Mouse (Mus musculus) erythroblast, embryonic 14.5 days (primary cell): ENCODE results near the gene Cep250.

Source experiments
- GATA1 ChIP-seq: IDR thresholded peaks from 2 replicates; pipeline ENCODE4 v1.6.1; 2012; ENCODE audit warnings: low read length, inconsistent platforms, mixed read lengths
- TAL1 ChIP-seq: IDR thresholded peaks from 3 replicates; pipeline ENCODE4 v1.6.1; 2012; ENCODE audit warnings: low read length, inconsistent platforms, mixed read lengths

DNA sequence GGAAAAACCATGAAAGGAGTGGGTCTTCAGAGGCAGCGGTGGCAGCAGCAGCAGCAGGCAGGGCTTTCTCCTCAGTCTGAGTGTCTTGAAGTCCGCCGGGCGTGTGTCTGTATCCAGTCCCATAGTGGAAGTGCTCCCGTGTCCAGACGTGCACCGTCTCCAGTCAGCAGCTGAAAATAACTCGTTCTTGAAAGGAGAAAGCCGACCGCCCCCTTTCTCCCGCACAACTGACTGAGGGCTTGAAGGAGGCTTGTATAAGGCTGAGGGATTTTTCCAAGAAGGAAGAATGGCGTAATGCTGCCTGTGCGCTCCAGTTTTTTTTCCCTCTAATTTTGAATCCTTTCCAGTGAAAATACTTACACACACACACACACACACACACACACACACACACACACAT, 11.1 kb upstream of the Cep250 start, which contains the start of gene Gdf5:
- TF ChIP-seq TAL1, result no peak
- no peak for TF ChIP-seq GATA1
